Mouse (Mus musculus): ENCODE measurements around the gene Olfr839-ps1. TPM values are rescaled to one million over a fixed set of nuclear protein-coding genes. Genes with fewer than 3 reads are reported as not detected.

Gene Olfr839-ps1
- 0.10 TPM for polyA plus RNA-seq (2017; shearing (Covaris generic))

DNA sequence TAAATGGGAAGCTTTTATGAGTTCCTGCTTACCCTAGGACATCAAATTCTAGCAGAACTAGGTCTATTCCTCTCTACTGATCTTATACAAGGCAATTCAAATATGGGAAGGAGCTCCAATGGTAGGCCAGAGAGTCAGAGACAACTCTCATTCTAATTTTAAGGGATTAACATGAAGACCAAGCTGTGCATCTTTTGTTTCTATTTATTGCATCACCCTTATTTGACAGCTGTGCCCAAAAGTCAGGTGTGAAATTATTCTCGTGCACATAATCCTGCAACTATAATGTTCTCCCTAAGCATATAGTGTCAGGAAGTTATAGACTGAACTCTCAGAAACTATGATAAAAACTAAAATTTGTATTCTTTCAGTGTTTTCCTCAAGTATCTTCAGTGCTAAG is at the start of gene Olfr839-ps1:
TSS of gene Olfr839-ps1 (minus strand) at position 101 of the 400 bp plus-strand sequence.

DNA sequence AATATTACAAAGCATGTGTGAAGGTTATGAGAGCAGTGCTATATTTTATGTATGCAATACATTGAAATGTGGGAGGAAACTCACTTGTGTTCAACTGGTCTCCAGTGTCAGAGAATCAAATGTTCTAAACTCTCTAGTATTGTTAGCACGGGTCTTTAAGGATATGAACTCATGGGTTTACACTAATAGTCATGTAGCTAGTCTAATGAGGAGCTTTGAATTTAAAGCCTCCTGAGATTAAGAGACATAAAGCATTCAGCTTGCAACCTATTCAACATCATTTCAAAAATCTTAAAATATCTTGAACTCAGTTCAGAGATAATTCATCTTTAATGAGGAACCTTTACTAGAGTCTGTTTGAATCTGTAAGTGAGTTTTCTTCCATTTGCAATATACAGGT is 41.1 kb downstream of the Olfr839-ps1 start, which contains the start of gene Olfr837:
TSS of gene Olfr837 (plus strand) at position 301 of the 400 bp plus-strand sequence.

DNA sequence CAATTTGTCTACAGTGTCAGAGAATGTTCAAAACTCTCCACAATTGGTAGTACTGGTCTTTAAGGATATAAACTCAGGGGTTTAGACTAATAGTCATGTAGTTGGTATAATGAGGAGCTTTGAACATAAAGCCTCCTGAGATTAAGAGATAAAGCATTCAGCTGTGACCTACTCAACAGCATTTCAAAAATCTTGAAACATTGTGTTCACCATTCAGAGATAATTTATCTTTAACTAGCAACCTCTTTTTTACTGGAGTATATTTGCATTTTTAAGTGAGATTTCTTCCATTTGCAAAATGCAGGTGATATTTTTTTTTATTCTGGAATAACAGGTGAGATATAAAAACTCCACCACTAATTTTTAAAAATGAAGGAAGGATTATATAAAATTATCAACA is 57.0 kb downstream of the Olfr839-ps1 start, which contains the start of gene Olfr836:
TSS of gene Olfr836 (plus strand) at position 301 of the 400 bp plus-strand sequence.

Other genes with a start within 250 kb of the Olfr839-ps1 start
- gene Olfr832, start 240.2 kb downstream of the Olfr839-ps1 start, polyA plus RNA-seq (2017; shearing (Covaris generic)), result not detected
- not detected for gene Olfr834, start 189.3 kb downstream of the Olfr839-ps1 start, polyA plus RNA-seq (2017; shearing (Covaris generic))
- gene Olfr835, start 144.6 kb downstream of the Olfr839-ps1 start, polyA plus RNA-seq (2017; shearing (Covaris generic)), result not detected
- not detected for gene Olfr836, start 56.9 kb downstream of the Olfr839-ps1 start, polyA plus RNA-seq (2017; shearing (Covaris generic))
- 0.46 TPM for gene Olfr837, start 41.0 kb downstream of the Olfr839-ps1 start, polyA plus RNA-seq (2017; shearing (Covaris generic))
- 0.07 TPM for gene Olfr843, start 74.7 kb upstream of the Olfr839-ps1 start, polyA plus RNA-seq (2017; shearing (Covaris generic))
- gene Olfr844, start 139.0 kb upstream of the Olfr839-ps1 start, polyA plus RNA-seq (2017; shearing (Covaris generic)), result not detected
- gene Olfr845, start 159.1 kb upstream of the Olfr839-ps1 start, polyA plus RNA-seq (2017; shearing (Covaris generic)), result not detected
- not detected for gene Olfr846, start 186.7 kb upstream of the Olfr839-ps1 start, polyA plus RNA-seq (2017; shearing (Covaris generic))
- gene Olfr847, start 201.4 kb upstream of the Olfr839-ps1 start, polyA plus RNA-seq (2017; shearing (Covaris generic)), result not detected

Measured in effector memory CD4-positive, alpha-beta T cell, adult 5 months (primary cell).